Comparison of ENCODE assay signal across 25 mouse cellular contexts in the genomic region with DNA sequence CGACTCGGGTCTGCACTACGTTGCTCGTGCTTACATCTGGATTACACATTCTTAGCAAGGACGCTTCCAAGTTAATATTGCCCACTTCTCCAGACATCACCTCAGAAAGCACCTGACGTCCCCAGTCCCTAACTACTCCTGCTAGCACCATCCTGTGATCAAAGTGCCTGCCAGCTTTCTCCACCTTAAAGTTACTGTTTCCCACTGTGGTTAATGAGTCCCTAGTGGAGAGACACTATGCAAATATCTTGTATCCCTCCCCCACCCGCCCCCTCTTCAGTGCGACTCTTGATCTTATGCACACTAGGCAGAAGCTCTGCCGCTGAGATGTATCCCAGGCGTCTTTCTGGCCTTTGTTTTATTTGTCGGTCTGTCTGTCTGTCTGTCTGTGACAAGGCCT. TPM values are rescaled to one million over a fixed set of nuclear protein-coding genes. Genes with fewer than 3 reads are reported as not detected.
DNase-seq lines count a peak whose midpoint lies in the region; ATAC-seq and TF ChIP-seq lines count a peak whose summit lies in the region.
"Had no signal": no experiment of that assay in that cellular context is flagged by ENCODE, and none has a peak within 500 bp of the region (broad histone marks: within the 10 kb centered on the region; RNA-seq: fewer than 3 reads in every experiment).

No protein-coding gene starts in this region.

- H3K27me3 ChIP-seq in intestine, embryonic 15.5 days (replicated peaks) = no peaks in the 10 kb centered on the region
- no peaks in the 10 kb centered on the region for H3K27me3 ChIP-seq in intestine, postnatal 0 days (replicated peaks; ENCODE audit: control insufficient read depth, insufficient read depth, low read length)
- no peaks in the 10 kb centered on the region for H3K27me3 ChIP-seq in kidney, embryonic 15.5 days
- H3K27me3 ChIP-seq: forebrain, embryonic 13.5 days; heart, embryonic 15.5 days; limb, embryonic 15.5 days; liver, embryonic 13.5 days had no signal

- H3K9me3 ChIP-seq in intestine, embryonic 15.5 days = no peaks in the 10 kb centered on the region
- H3K9me3 ChIP-seq in intestine, postnatal 0 days (ENCODE audit: control insufficient read depth) = no peaks in the 10 kb centered on the region
- H3K9me3 ChIP-seq in kidney, embryonic 15.5 days (replicated peaks) = no peaks in the 10 kb centered on the region
- H3K9me3 ChIP-seq: forebrain, embryonic 13.5 days; heart, embryonic 15.5 days; limb, embryonic 10.5 days; limb, embryonic 15.5 days; liver, embryonic 13.5 days had no signal

- H3K4me1 ChIP-seq in intestine, embryonic 15.5 days (replicated peaks) = peaks cover 9% of the 10 kb centered on the region
- 0 out of 2 replicates have a peak, but pooled peaks cover 3% of the 10 kb centered on the region for H3K4me1 ChIP-seq in intestine, postnatal 0 days (replicated peaks; ENCODE audit: control insufficient read depth, insufficient read depth, low read length)
- 0 out of 2 replicates have a peak, but pooled peaks cover 6% of the 10 kb centered on the region for H3K4me1 ChIP-seq in kidney, embryonic 15.5 days
- H3K4me1 ChIP-seq: heart, embryonic 15.5 days; limb, embryonic 10.5 days; limb, embryonic 15.5 days had no signal

- no peaks in the 10 kb centered on the region for H3K36me3 ChIP-seq in intestine, embryonic 15.5 days
- H3K36me3 ChIP-seq in intestine, postnatal 0 days (ENCODE audit: control insufficient read depth, insufficient read depth) = no peaks in the 10 kb centered on the region
- no peaks in the 10 kb centered on the region for H3K36me3 ChIP-seq in kidney, embryonic 15.5 days
- H3K36me3 ChIP-seq: heart, embryonic 15.5 days; limb, embryonic 10.5 days; limb, embryonic 15.5 days; liver, embryonic 13.5 days had no signal

- DNase-seq in kidney, postnatal 25 days = peak; percentile 79 to 91
- no peak for DNase-seq in layer of hippocampus, postnatal 25 days (ENCODE audit: extremely low spot score in 1 of 2, low spot score in 1 of 2)
- no peak for DNase-seq in cerebellum, adult 9-11 months
- no peak for DNase-seq in T-cell, adult 2 months (ENCODE audit: low spot score)
- DNase-seq: adrenal gland, postnatal 25 days; cerebellum, adult 11-12 months; cerebellum, postnatal 10 days; gastrocnemius, postnatal 10 days; layer of hippocampus, postnatal 36 days; liver, embryonic 13.5 days; lung, adult 18-20 months; lung, postnatal 10 days; thymus, postnatal 25 days had no signal

- H3K4me2 ChIP-seq in intestine, embryonic 15.5 days (replicated peaks) = no peak overlapping the region
- H3K4me2 ChIP-seq in intestine, postnatal 0 days (replicated peaks; ENCODE audit: low read depth) = no peak overlapping the region
- H3K4me2 ChIP-seq in kidney, embryonic 15.5 days = no peak overlapping the region
- H3K4me2 ChIP-seq: forebrain, embryonic 13.5 days; heart, embryonic 15.5 days; limb, embryonic 15.5 days; liver, embryonic 13.5 days; midbrain, embryonic 11.5 days had no signal

- H3K9ac ChIP-seq in intestine, embryonic 15.5 days = no peak overlapping the region
- no peak overlapping the region for H3K9ac ChIP-seq in intestine, postnatal 0 days (ENCODE audit: low read depth, low read length)
- no peak overlapping the region for H3K9ac ChIP-seq in kidney, embryonic 15.5 days
- H3K9ac ChIP-seq: forebrain, embryonic 13.5 days; heart, embryonic 15.5 days; limb, embryonic 15.5 days; liver, embryonic 13.5 days had no signal

- 0 out of 2 replicates have a peak, but pooled peaks have one; percentile 3 for TF ChIP-seq CTCF in intestine, postnatal 0 days (IDR thresholded peaks at IDR 0.05; ENCODE audit: low read depth)

- peak; percentile 46 for ATAC-seq in intestine, embryonic 15.5 days
- no peak for ATAC-seq in intestine, postnatal 0 days
- peak; percentile 66; the same call in 1 of the 2 replicates for ATAC-seq in kidney, embryonic 15.5 days (replicated peaks; ENCODE audit: low FRiP score)
- ATAC-seq: CD4-positive, CD25-positive, alpha-beta regulatory T cell, adult 4 months; forebrain, embryonic 13.5 days; hindbrain, postnatal 0 days; midbrain, embryonic 16.5 days had no signal

- H3K27ac ChIP-seq in intestine, embryonic 15.5 days = no peak overlapping the region
- H3K27ac ChIP-seq in intestine, postnatal 0 days (ENCODE audit: low read depth, low read length) = peak overlapping the region; percentile 37; the same call in 1 of the 2 replicates
- no peak overlapping the region for H3K27ac ChIP-seq in kidney, embryonic 15.5 days
- H3K27ac ChIP-seq: forebrain, embryonic 13.5 days; heart, embryonic 15.5 days; hindbrain, postnatal 0 days; limb, embryonic 10.5 days; limb, embryonic 15.5 days; liver, embryonic 13.5 days had no signal

- 52% methylated on average over 11 of the region's 11 CpGs for WGBS in intestine, embryonic 15.5 days
- 35% methylated on average over 11 of the region's 11 CpGs for WGBS in intestine, postnatal 0 days
- 62% methylated on average over 11 of the region's 11 CpGs for WGBS in kidney, embryonic 15.5 days

- no peak overlapping the region for H3K4me3 ChIP-seq in intestine, embryonic 15.5 days (replicated peaks)
- no peak overlapping the region for H3K4me3 ChIP-seq in intestine, postnatal 0 days (ENCODE audit: low read depth, low read length)
- no peak overlapping the region for H3K4me3 ChIP-seq in kidney, embryonic 15.5 days (replicated peaks)
- H3K4me3 ChIP-seq: erythroblast, embryonic 14.5 days; forebrain, embryonic 13.5 days; heart, embryonic 15.5 days; limb, embryonic 10.5 days; limb, embryonic 15.5 days; liver, embryonic 13.5 days had no signal

RNA-seq across cellular contexts. Expression of a gene that starts 16.6 kb away (rescaled TPM):
- 16.2 and 18.8 TPM in 2 replicates for polyA plus RNA-seq in intestine, embryonic 15.5 days (2015; fragmentation: Nextera tagmentation; extraction: Ambion mirVana)
- 10.4 and 10.6 TPM in 2 replicates for polyA plus RNA-seq in intestine, postnatal 0 days (2015; fragmentation: Nextera tagmentation; extraction: Ambion mirVana)
- 21.8 and 24.5 TPM in 2 replicates for polyA plus RNA-seq in kidney, embryonic 15.5 days (2015; fragmentation: Nextera tagmentation; extraction: Ambion mirVana)
- 10 to 100 TPM; 11.8 to 15.5 TPM for total RNA-seq in layer of hippocampus, postnatal 25 days (2021)

RNA-seq across cellular contexts. Expression of a gene that starts 21.3 kb away (rescaled TPM):
- polyA plus RNA-seq in intestine, embryonic 15.5 days (2015; fragmentation: Nextera tagmentation; extraction: Ambion mirVana) = 5.0 TPM in 2 replicates
- polyA plus RNA-seq in intestine, postnatal 0 days (2015; fragmentation: Nextera tagmentation; extraction: Ambion mirVana) = 7.2 and 7.5 TPM in 2 replicates
- polyA plus RNA-seq in kidney, embryonic 15.5 days (2015; fragmentation: Nextera tagmentation; extraction: Ambion mirVana) = 3.7 and 4.2 TPM in 2 replicates
- total RNA-seq in layer of hippocampus, postnatal 25 days (2021) = 1 to 10 TPM; 2.8 to 5.3 TPM

Comparison
In these comparisons a context has a peak if more than half of its experiments do, and no peak if none do; other contexts are left out.
1. DNase-seq: peak in kidney, postnatal 25 days (2 of 2); none in layer of hippocampus, postnatal 25 days (0 of 2), cerebellum, adult 9-11 months (single experiment) and T-cell, adult 2 months (single experiment).